Mouse (Mus musculus): Measurements from ENCODE around the gene Vax2.

DNA sequence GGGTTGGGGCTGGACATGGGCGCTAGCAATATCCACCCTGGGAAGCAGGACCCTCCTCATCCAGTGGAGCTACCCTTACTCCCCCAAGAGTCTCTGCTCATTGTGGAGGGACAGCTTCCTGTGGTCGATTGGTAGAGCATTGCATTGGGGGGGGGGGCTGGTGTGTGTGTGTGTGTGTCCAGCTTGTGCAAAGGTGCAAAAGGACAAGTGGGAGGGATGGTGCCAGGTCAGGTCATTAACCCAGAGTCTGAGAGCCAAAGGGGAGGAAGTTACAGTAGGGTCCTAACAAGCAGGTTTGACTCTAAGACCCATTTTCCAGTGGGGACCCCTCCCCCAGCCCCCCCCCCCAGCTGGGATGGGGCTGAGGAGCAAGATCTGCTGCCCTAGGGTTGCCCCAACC lies 34.4 kb downstream of the Vax2 start:
- TF ChIP-seq CTCF (IDR thresholded peaks at IDR 0.05; ENCODE audit: low read depth), result no peak
- TF ChIP-seq EP300 (IDR thresholded peaks at IDR 0.05; ENCODE audit: low read depth), result no peak
